Mouse (Mus musculus) cortical plate, adult 2 months (tissue): ENCODE measurements around the gene Oma1. TPM values are rescaled to one million over a fixed set of nuclear protein-coding genes. Genes with fewer than 3 reads are reported as not detected.

ENCODE experiments used
- H3K27ac ChIP-seq: fragments of 200-500 bp; 2 replicates; pipeline ENCODE4 v1.5.1; 2012; ENCODE audit warnings: low read length, control low read depth, inconsistent platforms; ENCODE audit not compliant: insufficient read depth
- H3K4me1 ChIP-seq: fragments of 200-500 bp; 2 replicates; pipeline ENCODE4 v1.6.1; 2011; ENCODE audit warnings: low read length; ENCODE audit not compliant: control insufficient read depth, insufficient read depth
- H3K4me3 ChIP-seq: fragments of 200-500 bp; 2 replicates; pipeline ENCODE4 v1.5.1; 2011; ENCODE audit warnings: mild to moderate bottlenecking, low read length, control low read depth; ENCODE audit not compliant: insufficient read depth
- CTCF ChIP-seq: fragments of 200-500 bp; IDR thresholded peaks from 2 replicates; pipeline ENCODE4 v1.5.1; 2011; ENCODE audit warnings: mild to moderate bottlenecking, control low read depth, low read length; ENCODE audit not compliant: insufficient read depth; ENCODE audit errors: extremely low read depth
- POLR2A ChIP-seq: fragments of 200-500 bp; IDR thresholded peaks from 2 replicates; pipeline ENCODE4 v1.6.1; 2011; ENCODE audit warnings: mild to moderate bottlenecking, low read length, control low read depth; ENCODE audit not compliant: insufficient read depth; ENCODE audit errors: extremely low read depth
- polyA plus RNA-seq: library from polyadenylated mRNA; depleted of rRNA; stranded (reverse); fragments of >200 nt; gene quantifications from 2 replicates; pipeline ENCODE4 v1.2.3, GENCODE M21; 2012

Gene Oma1
- polyA plus RNA-seq, 1 experiment: 6.0 TPM

GRCm38 (mm10) chr4:103314526-103314910 is 906 bp downstream of the Oma1 start:
- H3K4me3 ChIP-seq: peak overlapping the region; percentile 62
- TF ChIP-seq POLR2A: no peak
- TF ChIP-seq CTCF: no peak
- H3K27ac ChIP-seq: no peak overlapping the region
- no peaks in the 10 kb centered on the region for H3K4me1 ChIP-seq

- TF ChIP-seq POLR2A: no peak
- TF ChIP-seq CTCF: no peak
- Histone ChIP-seq H3K4me3 (no peak overlapping the region), H3K27ac (no peak overlapping the region), H3K4me1 (no peaks in the 10 kb centered on the region)
These were observed 2.2 kb downstream of the Oma1 start for GRCm38 (mm10) chr4:103315861-103316260.

- no peak for TF ChIP-seq POLR2A
- no peak for TF ChIP-seq CTCF
- Histone ChIP-seq H3K27ac (no peak overlapping the region), H3K4me1 (no peaks in the 10 kb centered on the region), H3K4me3 (no peak overlapping the region)
These were observed 7.8 kb downstream of the Oma1 start for GRCm38 (mm10) chr4:103321461-103321860.

DNA sequence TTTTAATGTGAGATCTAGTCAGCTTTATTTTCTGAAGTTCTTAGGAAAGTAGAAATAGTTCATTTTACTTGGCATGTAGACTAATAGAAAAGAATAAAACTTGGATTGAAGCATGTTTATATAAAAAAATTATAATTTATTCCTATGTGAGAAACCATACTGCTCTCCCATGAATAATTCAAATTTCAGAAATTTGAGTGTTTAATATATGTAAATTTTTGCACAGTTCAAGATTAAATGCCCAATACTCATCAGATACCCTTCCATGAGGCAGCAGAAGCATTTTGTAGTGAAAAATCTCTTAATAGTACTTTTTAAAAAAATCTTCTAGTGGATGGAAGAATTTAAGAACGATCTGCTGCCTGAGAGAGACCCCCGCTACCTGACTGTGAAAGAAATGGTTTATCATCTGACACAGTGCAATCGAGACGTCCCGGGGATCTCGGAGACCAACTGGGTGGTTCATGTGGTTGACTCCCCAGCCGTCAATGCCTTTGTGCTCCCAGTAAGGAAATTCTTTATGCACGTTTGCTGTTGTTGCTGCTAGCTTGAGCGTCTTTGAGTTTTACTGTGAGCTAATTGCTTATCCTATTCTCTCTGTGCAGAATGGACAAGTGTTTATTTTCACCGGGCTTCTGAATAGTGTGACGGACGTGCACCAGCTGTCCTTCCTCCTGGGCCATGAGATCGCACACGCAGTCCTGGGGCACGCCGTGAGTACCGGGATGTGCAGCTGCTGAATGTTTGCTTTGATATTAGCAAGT is 11.3 kb downstream of the Oma1 start:
- TF ChIP-seq POLR2A: no peak
- no peak for TF ChIP-seq CTCF
- Histone ChIP-seq H3K4me3 (no peak overlapping the region), H3K27ac (no peak overlapping the region), H3K4me1 (no peaks in the 10 kb centered on the region)

DNA sequence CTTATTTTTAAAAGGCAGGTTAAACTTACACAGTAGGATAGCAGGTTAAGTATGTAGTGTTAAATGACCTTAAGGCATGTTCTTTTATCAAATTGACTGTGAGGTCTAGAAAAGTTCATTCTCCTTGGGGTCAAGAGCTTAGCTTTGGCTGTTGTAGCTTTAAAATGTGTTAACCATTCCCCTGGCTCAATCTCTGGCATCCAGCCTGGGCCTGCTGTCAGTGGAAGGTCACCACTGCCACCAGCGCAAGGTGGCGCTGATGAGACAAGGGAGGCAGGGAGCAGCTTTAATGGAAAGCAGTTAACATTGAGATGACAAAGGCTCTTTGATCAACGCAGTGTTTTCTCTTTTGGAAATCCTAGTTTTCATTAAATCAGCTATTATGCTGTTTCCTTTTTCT is 13.4 kb downstream of the Oma1 start:
- no peaks in the 10 kb centered on the region for H3K4me1 ChIP-seq
- TF ChIP-seq CTCF (peak; percentile 28), POLR2A (no peak)
- no peak overlapping the region for H3K27ac ChIP-seq
- H3K4me3 ChIP-seq: no peak overlapping the region

GRCm38 (mm10) chr4:103329348-103329747 is 15.7 kb downstream of the Oma1 start:
- TF ChIP-seq POLR2A (no peak), CTCF (no peak)
- Histone ChIP-seq H3K27ac (no peak overlapping the region), H3K4me1 (no peaks in the 10 kb centered on the region), H3K4me3 (no peak overlapping the region)

GRCm38 (mm10) chr4:103335134-103335533 is 21.5 kb downstream of the Oma1 start:
- Histone ChIP-seq H3K27ac (no peak overlapping the region), H3K4me3 (no peak overlapping the region), H3K4me1 (no peaks in the 10 kb centered on the region)
- no peak for TF ChIP-seq POLR2A
- no peak for TF ChIP-seq CTCF

GRCm38 (mm10) chr4:103340726-103341125 is 27.1 kb downstream of the Oma1 start:
- TF ChIP-seq CTCF (no peak), POLR2A (no peak)
- Histone ChIP-seq H3K4me3 (no peak overlapping the region), H3K4me1 (no peaks in the 10 kb centered on the region), H3K27ac (no peak overlapping the region)

DNA sequence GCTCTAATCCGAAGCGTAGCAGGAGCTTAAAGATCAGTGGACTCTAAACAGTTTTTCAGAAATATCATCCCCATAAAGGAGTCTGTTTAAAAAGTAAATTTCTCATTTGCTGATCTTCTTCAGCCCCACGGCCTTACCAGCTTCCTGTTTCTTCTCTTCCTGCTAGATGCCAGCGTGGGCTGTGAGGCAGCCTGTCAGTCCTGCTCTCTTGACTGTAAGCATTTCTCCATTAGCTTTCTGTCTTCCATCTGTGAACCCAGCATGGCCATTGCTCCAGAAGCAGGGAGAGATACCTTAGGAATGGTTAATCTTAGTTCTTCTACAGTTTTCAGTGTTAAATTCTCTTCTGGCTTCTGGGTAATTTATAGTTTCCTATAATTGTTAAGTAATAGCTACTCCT is 28.0 kb downstream of the Oma1 start:
- no peak overlapping the region for H3K4me3 ChIP-seq
- no peak overlapping the region for H3K27ac ChIP-seq
- TF ChIP-seq POLR2A: no peak
- TF ChIP-seq CTCF: no peak
- no peaks in the 10 kb centered on the region; the same call in 1 of the 2 replicates for H3K4me1 ChIP-seq

DNA sequence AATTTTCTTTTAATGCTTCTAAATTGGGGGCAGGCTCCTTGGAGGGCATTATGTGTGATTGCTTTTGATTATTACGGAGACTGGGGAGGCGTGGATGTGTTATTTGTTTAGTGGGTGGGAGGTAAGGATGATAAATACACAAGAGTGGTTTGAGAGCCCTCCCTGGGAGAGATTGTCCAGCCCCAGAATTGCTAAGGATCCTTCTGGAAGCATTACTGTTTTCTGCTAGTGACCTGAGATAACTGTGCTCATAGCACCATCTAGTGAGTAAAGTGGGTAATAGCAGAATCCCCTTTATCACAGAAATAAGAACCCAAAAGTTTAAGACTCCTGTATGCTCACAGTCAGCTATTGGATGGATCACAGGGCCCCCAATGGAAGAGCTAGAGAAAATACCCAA is 32.4 kb downstream of the Oma1 start:
- Histone ChIP-seq H3K27ac (no peak overlapping the region), H3K4me1 (no peaks in the 10 kb centered on the region; the same call in 1 of the 2 replicates), H3K4me3 (no peak overlapping the region)
- TF ChIP-seq POLR2A (no peak), CTCF (peak; percentile 43)
